Mouse (Mus musculus) gastrocnemius, adult 8-10 months (tissue): ENCODE results near the gene Dvl1. TPM values are rescaled to one million over a fixed set of nuclear protein-coding genes. Genes with fewer than 3 reads are reported as not detected.

ENCODE experiments used
- DNase-seq, 2 experiments: peaks; one replicate each; pipeline ENCODE4 v3.0.0; 2022; ENCODE audit warnings: low spot score in 2 of 2
- total RNA-seq, 4 experiments: library from RNA; stranded (reverse); gene quantifications; 2 replicates each; pipeline ENCODE4 v1.2.4; 2022

The Dvl1 gene
- total RNA-seq, 4 experiments from 2014 or later, result 117 to 124 (median 120) TPM

DNA sequence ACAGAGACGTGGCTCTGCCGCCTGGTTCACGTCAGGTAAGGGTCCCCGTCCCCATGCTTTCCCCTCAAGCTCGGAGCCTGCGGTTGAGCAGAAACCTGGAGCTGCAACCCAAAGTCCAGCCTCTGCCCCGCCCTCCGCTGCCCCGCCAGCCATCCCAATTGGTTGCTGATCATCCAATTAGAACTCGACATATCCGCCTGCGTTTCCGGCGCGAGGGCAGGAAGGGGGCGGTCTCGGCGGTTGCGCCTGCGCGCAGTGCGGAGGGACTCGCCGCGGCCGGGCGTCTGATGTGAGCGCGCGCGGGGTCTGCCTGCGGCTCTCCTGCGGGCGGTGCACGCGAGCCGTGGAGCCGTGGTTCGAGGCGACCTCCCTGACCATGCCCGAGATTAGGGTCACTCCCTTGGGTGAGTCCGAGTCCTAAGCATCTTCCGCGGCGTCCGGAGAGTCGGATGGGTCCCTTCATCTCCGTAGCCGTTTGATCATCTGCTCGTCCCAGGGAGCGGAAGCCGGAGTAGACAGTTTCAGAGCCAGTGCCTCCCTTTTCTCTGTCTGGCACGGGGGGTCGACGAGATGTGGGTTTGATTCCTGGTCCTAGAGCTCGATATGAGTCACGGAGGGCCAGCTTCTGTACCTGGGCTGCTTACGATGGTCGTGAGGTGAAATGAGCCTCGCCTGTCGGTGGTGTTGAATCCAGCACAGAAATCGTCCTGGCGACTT lies 22.3 kb downstream of the Dvl1 start, which contains the start of the genes Cptp and Ints11:
Gene Cptp, minus strand, starts transcription at position 124 of the 717 bp plus-strand sequence.
Gene Ints11, plus strand, starts transcription at position 230 of the 717 bp plus-strand sequence.
- DNase-seq, result peak; percentile 90 to 95

DNA sequence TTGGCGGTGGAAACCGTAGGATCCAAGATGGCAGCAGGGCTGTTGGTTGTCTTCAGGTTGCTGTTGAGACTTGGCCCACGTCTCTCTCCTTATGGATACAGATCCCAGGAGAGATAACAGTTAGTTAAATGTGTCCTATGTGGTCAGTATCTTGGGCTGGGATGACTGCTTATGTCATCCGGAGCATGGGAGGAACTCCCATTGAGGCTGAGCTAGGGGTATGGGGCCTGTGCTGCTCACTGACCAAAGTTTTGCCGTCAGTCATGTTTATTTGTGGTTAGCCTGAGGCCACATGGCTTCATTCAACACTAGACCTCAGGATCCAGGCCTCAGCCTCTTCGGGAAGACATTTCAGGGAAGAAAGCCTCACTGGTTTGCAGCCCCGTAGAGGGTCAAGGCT lies 24.2 kb downstream of the Dvl1 start:
- DNase-seq, result no peak

DNA sequence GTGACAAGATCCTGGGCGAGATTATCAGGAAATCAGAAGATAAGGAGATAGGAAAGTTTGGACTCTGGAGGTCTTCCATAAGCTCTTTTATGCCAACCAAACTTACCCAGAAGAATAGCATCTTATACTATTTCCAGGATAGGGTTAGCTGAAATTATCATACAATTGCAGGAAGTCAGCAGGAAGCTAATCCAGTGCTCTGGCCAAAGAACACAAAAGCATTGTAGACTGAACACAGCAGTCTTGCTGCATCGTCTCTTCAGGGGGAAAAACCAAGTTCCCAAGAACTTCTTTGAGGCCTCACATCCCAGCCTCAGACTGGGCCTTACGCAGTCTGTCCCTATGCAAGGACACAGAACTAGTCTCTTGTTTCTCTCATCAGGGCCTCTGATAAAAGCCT lies 36.4 kb downstream of the Dvl1 start:
- no peak for DNase-seq

GRCm38 (mm10) chr4:155886330-155886729 lies 39.1 kb downstream of the Dvl1 start:
- no peak for DNase-seq

DNA sequence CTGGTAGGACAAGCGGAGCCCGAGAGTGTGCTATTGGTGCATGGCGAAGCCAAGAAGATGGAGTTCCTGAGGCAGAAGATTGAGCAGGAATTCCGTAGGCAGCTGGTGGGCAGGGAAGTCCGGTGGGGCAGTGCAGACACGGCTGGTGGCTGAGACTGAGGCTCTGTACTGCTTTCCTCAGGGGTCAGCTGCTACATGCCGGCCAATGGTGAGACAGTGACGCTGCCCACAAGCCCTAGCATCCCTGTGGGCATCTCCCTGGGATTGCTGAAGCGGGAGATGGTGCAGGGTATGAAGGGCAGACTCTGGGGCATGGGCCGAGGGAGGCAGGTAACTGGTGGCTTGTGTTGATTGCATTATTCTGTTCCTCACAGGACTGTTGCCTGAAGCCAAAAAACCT lies 40.5 kb downstream of the Dvl1 start:
- DNase-seq, result no peak

GRCm38 (mm10) chr4:155888181-155888580 lies 41.0 kb downstream of the Dvl1 start:
- no peak for DNase-seq

- DNase-seq, result peak in 1 of 2 experiments; percentile 2
Observed at GRCm38 (mm10) chr4:155889316-155889715, 42.1 kb downstream of the Dvl1 start.

- DNase-seq, result no peak
Observed at GRCm38 (mm10) chr4:155891011-155891471, 43.8 kb downstream of the Dvl1 start.

- DNase-seq, result peak; percentile 94 to 96
Observed at GRCm38 (mm10) chr4:155891551-155892001, 44.4 kb downstream of the Dvl1 start, which contains the start of the genes Pusl1 and Acap3. Gene Pusl1, minus strand, starts transcription at chr4:155891781. Gene Acap3, plus strand, starts transcription at chr4:155891822.

- DNase-seq, result peak; percentile 60 to 70
Observed at GRCm38 (mm10) chr4:155892017-155892416, 44.8 kb downstream of the Dvl1 start.

DNA sequence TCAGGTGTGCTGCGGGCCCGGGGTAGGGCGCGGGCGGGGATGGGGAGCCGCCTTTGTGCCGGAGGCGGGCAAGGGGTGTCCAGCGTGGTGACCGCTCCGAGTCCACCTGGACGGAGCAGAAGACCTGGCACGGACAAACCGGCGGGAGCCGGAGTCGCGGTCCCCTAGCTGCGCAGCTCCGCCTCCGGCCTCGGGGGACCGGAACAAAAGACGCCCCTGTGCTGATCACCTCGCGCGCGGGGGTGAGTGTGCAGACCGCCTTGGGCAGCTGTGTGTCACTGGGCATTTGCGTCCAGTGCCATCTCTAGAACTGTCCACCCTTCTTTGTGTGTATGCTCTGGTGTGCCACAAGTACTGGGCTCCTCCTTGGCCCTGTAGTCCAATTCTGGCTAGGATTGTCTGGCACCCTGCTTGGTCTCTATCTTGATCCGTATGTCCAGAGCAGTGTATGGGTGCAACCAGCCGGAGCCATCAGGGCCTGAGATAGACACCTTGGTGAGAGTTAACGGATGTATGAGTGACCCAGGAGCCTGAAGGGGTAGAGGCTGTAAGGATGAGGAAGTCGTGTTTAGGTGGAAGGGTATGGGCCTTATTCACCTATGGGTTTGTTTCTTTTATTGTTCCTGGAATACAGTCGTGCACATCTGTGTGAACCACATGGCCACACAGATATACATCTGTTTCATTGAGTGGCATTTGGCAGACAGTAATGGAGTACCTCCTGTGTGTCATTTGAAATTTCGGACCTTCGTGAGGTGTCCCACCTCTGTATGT lies 45.4 kb downstream of the Dvl1 start:
- DNase-seq, result peak; percentile 16 to 23

DNA sequence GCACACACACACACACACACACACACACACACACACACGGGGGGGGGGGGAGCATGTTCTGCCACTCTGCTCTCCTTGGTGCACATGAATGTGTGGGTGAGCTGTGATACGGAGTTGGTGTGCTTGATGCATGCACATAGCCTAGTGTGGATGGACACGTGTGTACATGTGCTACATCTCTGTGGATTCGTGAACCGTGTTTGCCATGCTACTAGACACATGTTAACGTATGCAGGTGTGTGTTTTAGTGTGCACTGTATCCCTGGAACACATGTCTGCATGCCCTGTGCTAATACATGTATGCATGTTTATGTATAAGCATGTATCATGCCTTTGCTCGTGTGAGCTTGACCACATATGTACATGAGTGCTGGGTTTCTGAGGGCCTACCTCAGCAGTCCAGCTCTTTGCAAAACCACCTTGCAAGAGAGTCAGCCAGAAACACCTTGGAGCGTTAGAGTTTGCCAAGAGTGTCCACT lies 46.0 kb downstream of the Dvl1 start:
- peak in 1 of 2 experiments; percentile 1 for DNase-seq

DNA sequence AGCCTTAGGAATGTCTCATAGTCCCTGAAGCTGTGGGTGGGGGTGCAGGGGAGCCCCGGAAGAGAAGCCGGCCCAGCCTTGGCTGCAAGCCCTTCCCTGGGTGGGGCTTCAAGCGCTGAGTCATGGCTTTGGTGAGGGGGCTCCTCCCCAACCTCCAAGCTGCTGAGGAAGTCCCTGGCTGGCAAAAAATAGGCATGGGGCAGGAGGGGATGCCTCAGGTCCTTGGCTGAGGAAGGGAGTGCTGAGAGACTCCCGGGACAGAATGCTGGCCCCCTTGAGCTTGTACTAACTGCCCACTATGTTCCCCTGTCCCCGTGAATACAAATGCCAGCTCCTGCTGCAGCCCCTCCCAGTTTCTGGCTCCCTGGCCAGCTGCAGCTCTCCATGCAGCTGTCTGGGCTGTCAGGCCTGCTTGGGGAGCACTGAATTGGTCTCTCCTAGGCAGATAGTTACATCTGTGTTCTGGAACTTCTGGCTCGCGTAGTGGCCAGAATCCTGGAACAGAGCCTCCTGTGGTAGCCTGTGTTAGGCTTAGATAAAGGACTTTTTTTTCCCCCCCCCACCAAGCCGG lies 47.2 kb downstream of the Dvl1 start:
- peak; percentile 78 to 83 for DNase-seq

DNA sequence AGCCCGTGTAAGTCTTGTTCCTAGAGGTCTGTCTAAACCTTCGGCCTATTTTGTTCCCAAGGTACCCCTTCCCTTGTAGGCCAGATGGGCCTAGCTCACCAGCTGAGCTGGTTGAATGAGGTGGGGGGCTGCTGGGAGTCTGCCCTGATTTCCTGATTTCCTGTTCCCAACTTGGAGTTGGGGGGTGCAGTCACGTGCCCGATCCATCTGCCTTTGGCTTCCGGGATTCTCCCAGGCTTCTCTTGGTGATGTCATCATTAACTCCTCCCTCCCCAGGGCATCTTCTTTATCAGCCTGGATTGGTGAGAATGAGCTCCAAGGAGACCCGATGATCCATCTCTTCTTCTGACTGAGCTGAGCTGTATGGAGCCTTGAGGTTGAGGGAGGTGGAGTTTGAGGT lies 48.0 kb downstream of the Dvl1 start:
- DNase-seq, result peak; percentile 56 to 57

DNA sequence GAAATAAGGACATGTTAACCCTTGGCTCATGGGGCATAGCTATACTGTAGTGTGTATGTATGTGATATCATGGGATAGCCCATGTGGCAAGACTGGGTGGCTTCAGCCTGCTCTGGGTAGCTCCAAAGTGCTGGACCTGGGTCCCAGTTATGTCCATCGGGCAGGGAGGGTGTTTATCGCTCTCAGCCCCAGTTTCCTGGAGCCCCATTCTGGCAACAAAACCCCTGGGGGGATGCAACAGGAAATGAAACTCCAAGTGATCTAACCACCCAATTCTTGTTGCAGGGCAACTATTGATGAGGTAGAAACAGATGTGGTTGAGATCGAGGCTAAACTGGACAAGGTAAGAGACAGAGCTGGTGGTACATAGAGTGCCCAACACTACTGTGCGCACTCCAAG lies 48.6 kb downstream of the Dvl1 start:
- peak in 1 of 2 experiments; percentile 1 for DNase-seq

DNA sequence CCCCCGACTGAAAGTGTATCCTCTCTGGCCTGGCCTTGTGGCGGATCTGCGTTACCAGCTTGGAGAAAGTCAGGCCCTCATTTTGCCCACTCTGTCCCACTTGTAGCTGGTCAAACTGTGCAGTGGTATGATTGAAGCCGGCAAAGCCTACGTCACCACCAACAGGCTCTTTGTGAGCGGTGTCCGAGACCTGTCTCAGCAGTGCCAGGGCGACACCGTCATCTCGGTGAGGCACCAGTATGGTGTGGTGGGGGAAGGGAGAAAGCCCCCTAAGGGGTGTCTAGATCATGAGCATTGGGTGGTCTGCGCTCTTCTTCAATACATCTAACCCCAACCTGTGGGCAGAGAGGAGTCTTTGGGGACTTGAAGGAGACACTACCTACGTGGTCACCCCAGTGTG lies 49.3 kb downstream of the Dvl1 start:
- DNase-seq, result peak in 1 of 2 experiments; percentile 1

DNA sequence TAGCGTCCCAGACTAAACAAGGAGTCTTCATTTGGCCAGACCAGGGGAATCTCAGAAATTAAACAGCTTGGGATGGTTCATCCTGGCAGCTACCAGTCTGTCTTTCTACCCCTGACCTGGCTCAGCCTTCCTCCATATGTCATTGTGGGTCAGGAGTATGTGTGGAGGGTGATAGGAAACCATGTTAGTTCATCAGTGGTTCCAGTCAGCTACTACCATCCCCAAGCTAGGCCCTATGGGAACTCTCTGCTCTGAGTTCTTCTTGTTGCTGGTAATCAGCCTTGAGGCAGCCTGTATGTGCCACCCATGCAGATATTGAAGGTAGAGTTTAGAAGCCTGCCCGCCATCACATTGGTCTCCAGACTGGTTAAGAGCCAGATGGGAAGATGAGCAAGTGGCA lies 51.1 kb downstream of the Dvl1 start:
- DNase-seq, result no peak

DNA sequence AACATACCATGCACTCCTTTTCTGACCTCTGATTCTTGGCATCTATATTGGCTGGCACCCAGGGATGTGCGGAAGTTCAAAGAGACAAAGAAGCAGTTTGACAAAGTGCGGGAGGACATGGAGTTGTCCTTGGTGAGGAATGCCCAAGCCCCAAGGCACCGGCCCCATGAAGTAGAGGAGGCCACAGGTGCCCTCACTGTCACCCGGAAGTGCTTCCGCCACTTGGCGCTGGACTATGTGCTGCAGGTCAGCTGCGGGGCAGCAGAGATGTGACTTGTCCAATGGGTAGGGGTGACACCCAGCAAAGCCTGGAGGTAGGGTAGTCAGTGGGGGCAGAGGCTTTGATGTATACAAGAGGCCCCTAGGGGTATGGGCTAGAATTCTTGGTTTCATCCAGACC lies 52.2 kb downstream of the Dvl1 start:
- no peak for DNase-seq

GRCm38 (mm10) chr4:155901205-155901604 lies 54.0 kb downstream of the Dvl1 start:
- DNase-seq, result no peak

DNA sequence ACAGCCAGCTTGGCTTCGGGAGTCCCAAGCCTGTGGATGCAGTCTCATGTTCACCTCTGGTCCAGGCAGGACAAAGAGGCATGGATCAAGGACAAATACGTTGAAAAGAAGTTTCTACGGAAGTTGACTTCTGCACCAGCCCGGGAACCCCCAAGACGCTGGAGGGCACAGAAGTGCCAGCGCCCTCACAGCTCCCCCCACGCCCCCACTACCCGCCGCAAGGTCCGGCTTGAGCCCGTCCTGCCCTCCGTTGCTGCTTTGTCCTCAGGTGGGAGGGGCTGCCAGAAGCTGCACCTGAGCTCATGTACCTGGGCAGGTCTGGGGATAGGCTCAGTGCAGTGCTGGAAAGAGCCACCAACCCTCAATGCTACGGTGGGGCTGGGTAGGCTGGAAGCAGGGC lies 56.0 kb downstream of the Dvl1 start:
- no peak for DNase-seq

DNA sequence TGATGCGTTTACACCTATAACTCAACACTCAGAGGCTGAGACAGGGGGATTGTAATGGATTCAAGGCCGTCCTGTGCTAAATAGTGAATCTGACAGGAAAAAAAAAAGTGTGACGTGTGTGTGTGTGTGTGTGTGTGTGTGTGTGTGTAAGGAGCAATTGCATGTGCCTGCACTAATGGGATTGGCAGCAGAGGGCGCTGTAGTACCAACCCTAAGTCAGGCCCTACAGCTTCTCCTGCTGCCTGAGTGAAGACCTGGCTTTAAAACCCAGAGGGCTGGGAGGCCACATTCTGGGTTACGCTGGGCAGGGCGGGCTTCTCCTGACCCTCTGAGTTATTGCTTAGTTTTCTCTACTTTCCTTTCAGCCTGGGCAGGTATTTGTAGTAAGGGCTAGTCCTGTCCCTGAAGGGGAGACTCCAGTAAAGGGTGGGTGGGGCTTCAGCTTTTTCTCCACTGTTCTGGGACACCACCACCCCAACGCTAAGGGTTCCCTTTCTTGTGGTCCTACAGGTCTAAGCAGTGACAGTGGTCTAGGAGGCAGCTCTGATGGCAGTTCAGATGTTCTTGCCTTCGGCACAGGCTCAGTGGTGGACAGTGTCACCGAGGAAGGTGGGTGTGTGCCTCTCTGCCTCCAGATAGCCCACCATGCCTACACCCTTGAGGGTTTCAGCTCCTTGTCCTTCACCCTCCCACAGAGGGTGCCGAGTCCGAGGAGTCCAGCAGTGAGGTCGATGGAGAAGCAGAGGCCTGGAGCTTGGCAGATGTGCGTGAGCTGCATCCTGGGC lies 57.3 kb downstream of the Dvl1 start:
- peak in 1 of 2 experiments; percentile 2 for DNase-seq
